Mouse (Mus musculus) G1E (cell line): ENCODE results near the gene H2-Q6. TPM values are rescaled to one million over a fixed set of nuclear protein-coding genes. Genes with fewer than 3 reads are reported as not detected.
A peak's percentile ranks its signal among the peaks of the same experiment; 100 is the strongest.
"Not testable (repeated sequence)": the region's sequence is repeated elsewhere in the genome, so short reads cannot be mapped to it uniquely, and the experiment has no call there.

Experiments
- ATAC-seq: 2 replicates; pipeline ENCODE4 v1.8.0; 2016; ENCODE audit warnings: mild to moderate bottlenecking; ENCODE audit not compliant: insufficient number of reproducible peaks, poor library complexity, low FRiP score, severe bottlenecking; ENCODE audit errors: extremely low read depth
- DNase-seq: peaks from one replicate; pipeline ENCODE4 v3.0.0; 2012; ENCODE audit warnings: low spot score
- H3K27me3 ChIP-seq: 2 replicates; pipeline ENCODE4 v1.6.1; 2012; ENCODE audit warnings: mild to moderate bottlenecking, low read length, inconsistent platforms; ENCODE audit not compliant: insufficient read depth
- H3K36me3 ChIP-seq: replicated peaks from 2 replicates; pipeline ENCODE3; 2012; ENCODE audit warnings: mild to moderate bottlenecking, inconsistent platforms
- H3K4me1 ChIP-seq: 2 replicates; pipeline ENCODE4 v1.6.1; 2012; ENCODE audit warnings: low read depth, low read length, inconsistent platforms, mixed read lengths; ENCODE audit not compliant: insufficient read depth
- H3K4me3 ChIP-seq: 2 replicates; pipeline ENCODE4 v1.5.1; 2012; ENCODE audit warnings: low read depth, mild to moderate bottlenecking, inconsistent platforms, low read length, moderate library complexity, mixed read lengths
- H3K9me3 ChIP-seq: replicated peaks from 2 replicates; pipeline ENCODE4 v1.6.1; 2012; ENCODE audit warnings: inconsistent platforms
- CTCF ChIP-seq: IDR thresholded peaks from 2 replicates; pipeline ENCODE4 v1.5.1; 2012; ENCODE audit warnings: low read depth, low read length, inconsistent platforms, mixed read lengths
- GATA1 ChIP-seq: IDR thresholded peaks from 2 replicates; pipeline ENCODE4 v1.6.1; 2012; ENCODE audit warnings: borderline replicate concordance, low read length, inconsistent platforms, mixed read lengths
- GATA2 ChIP-seq: IDR thresholded peaks from 2 replicates; pipeline ENCODE4 v1.6.1; 2012; ENCODE audit warnings: low read depth, low read length, inconsistent platforms, borderline replicate concordance
- POLR2AphosphoS5 ChIP-seq: IDR thresholded peaks from 2 replicates; pipeline ENCODE4 v1.6.1; 2012; ENCODE audit warnings: low read depth, low read length, inconsistent platforms; ENCODE audit not compliant: insufficient replicate concordance
- TAL1 ChIP-seq: conservative IDR thresholded peaks from 2 replicates; pipeline ENCODE4 v1.6.1; 2012; ENCODE audit warnings: low read depth, low read length, inconsistent platforms, mixed read lengths
- polyA plus RNA-seq: library from polyadenylated mRNA; stranded (reverse); fragments of >175 nt; gene quantifications from 2 replicates; pipeline ENCODE4 v1.2.3, GENCODE M21; 2012
- total RNA-seq, 2 experiments: library from RNA; stranded (forward) in 1 of 2; stranded (reverse) in 1 of 2; fragments of 200-1000 nt in 1 of 2; fragments of >200 nt in 1 of 2; fragmentation: Nextera tagmentation in 1 of 2; gene quantifications; 2 replicates each; pipeline ENCODE4 v1.2.3; 2014 to 2017

Gene H2-Q6
- total and polyA plus RNA-seq, 3 experiments: 0.07 to 0.33 TPM; not detected in 1

GRCm38 (mm10) chr17:35418772-35419171 is 5.9 kb upstream of the H2-Q6 start:
- no peaks in the 10 kb centered on the region for H3K4me1 ChIP-seq
- no peak for ATAC-seq
- no peaks in the 10 kb centered on the region for H3K36me3 ChIP-seq
- no peak for TF ChIP-seq TAL1
- no peak for TF ChIP-seq GATA1
- no peak for TF ChIP-seq POLR2AphosphoS5
- no peak for TF ChIP-seq CTCF
- TF ChIP-seq GATA2: no peak
- no peaks in the 10 kb centered on the region for H3K27me3 ChIP-seq
- no peak for DNase-seq
- H3K9me3 ChIP-seq: no peaks in the 10 kb centered on the region
- H3K4me3 ChIP-seq: no peak overlapping the region

- DNase-seq, H3K9me3 ChIP-seq, H3K36me3 ChIP-seq, H3K4me3 ChIP-seq, H3K4me1 ChIP-seq, ATAC-seq, H3K27me3 ChIP-seq: not testable (repeated sequence)
Measured at GRCm38 (mm10) chr17:35419564-35419963, 5.1 kb upstream of the H2-Q6 start.

GRCm38 (mm10) chr17:35420206-35420810 is 4.3 kb upstream of the H2-Q6 start:
- DNase-seq, H3K4me3 ChIP-seq, H3K27me3 ChIP-seq, H3K36me3 ChIP-seq, H3K9me3 ChIP-seq, ATAC-seq, H3K4me1 ChIP-seq: not testable (repeated sequence)
- peak; percentile 83 for TF ChIP-seq CTCF

- H3K4me1 ChIP-seq, H3K4me3 ChIP-seq, H3K9me3 ChIP-seq, ATAC-seq, DNase-seq, H3K36me3 ChIP-seq, H3K27me3 ChIP-seq: not testable (repeated sequence)
Measured at GRCm38 (mm10) chr17:35421331-35421730, 3.3 kb upstream of the H2-Q6 start.

GRCm38 (mm10) chr17:35422360-35422759 is 2.3 kb upstream of the H2-Q6 start:
- not testable (repeated sequence) for ATAC-seq, DNase-seq, H3K27me3 ChIP-seq, H3K36me3 ChIP-seq, H3K4me3 ChIP-seq, H3K4me1 ChIP-seq, H3K9me3 ChIP-seq

GRCm38 (mm10) chr17:35423131-35423810 is 1.4 kb upstream of the H2-Q6 start:
- not testable (repeated sequence) for DNase-seq, H3K27me3 ChIP-seq

GRCm38 (mm10) chr17:35424106-35424505 is 544 bp upstream of the H2-Q6 start:
- not testable (repeated sequence) for H3K36me3 ChIP-seq, H3K4me1 ChIP-seq, H3K9me3 ChIP-seq, H3K27me3 ChIP-seq, DNase-seq, ATAC-seq, H3K4me3 ChIP-seq

More at GRCm38 (mm10) chr17:35423131-35423810, 1.4 kb upstream of the H2-Q6 start:
- H3K4me3 ChIP-seq, H3K4me1 ChIP-seq, H3K36me3 ChIP-seq, ATAC-seq, H3K9me3 ChIP-seq: not testable (repeated sequence)

- not testable (repeated sequence) for H3K4me3 ChIP-seq, H3K27me3 ChIP-seq, H3K4me1 ChIP-seq, ATAC-seq, H3K9me3 ChIP-seq, H3K36me3 ChIP-seq, DNase-seq
Measured at GRCm38 (mm10) chr17:35425474-35425873, 824 bp downstream of the H2-Q6 start.

- not testable (repeated sequence) for DNase-seq, ATAC-seq, H3K27me3 ChIP-seq, H3K4me1 ChIP-seq, H3K9me3 ChIP-seq, H3K4me3 ChIP-seq, H3K36me3 ChIP-seq
Measured at GRCm38 (mm10) chr17:35428883-35429282, 4.2 kb downstream of the H2-Q6 start.

GRCm38 (mm10) chr17:35430671-35431070 is 6.0 kb downstream of the H2-Q6 start:
- not testable (repeated sequence) for H3K27me3 ChIP-seq, DNase-seq, H3K36me3 ChIP-seq, H3K4me3 ChIP-seq, H3K4me1 ChIP-seq, H3K9me3 ChIP-seq, ATAC-seq

- H3K4me3 ChIP-seq, ATAC-seq, H3K27me3 ChIP-seq, DNase-seq, H3K9me3 ChIP-seq, H3K36me3 ChIP-seq, H3K4me1 ChIP-seq: not testable (repeated sequence)
Measured at GRCm38 (mm10) chr17:35432167-35432566, 7.5 kb downstream of the H2-Q6 start.
